Mouse (Mus musculus): Measurements from ENCODE around the gene Ino80d. TPM values are rescaled to one million over a fixed set of nuclear protein-coding genes. Genes with fewer than 3 reads are reported as not detected.

Gene Ino80d
- polyA plus RNA-seq, 1 experiment, result 3.7 TPM

- WGBS, result 46% methylated on average over 7 of the region's 7 CpGs
- DNase-seq (ENCODE audit: low read depth, low spot score), result no peak
Observed at GRCm38 (mm10) chr1:63110536-63111285, 3.8 kb downstream of the Ino80d start.

DNA sequence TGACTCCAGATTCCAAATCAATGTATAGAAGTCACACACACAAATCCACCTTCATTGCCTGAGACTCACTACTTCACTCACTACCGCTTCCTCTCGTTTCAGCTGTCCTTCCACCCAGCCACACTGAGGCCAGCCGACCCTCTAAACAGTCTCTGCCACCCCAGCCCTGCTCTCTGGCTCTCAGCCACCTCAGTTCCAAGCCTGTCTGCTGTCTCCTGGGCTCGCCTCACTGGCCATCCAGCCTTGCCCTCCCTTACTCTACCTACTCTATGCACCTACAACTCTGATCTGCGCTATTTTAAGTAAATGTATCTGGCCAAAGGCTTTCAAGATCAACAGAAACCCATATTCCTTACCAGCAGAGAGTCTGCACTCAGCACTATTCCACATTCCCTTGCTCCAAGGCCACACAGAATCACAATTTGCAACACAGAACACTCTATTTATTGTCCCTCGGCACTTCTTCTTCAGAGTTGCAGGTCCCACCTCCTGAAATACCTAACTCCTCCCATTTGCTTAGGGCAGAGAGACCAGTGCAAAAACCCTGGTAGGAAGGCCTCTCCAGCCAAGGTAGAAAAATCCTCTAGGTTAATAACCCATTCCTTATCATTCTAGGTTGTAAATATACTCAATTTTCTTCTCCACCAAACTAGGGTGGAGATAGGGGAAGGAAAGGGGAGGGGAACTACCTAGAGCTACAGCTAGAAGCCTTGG, 6.7 kb downstream of the Ino80d start:
- 36% methylated on average over 6 of the region's 6 CpGs for WGBS

GRCm38 (mm10) chr1:63102758-63103451, 11.6 kb downstream of the Ino80d start:
- no peak for DNase-seq (ENCODE audit: low read depth, low spot score)
- WGBS, result 85% methylated on average over 12 of the region's 12 CpGs

More for the DNA sequence above, 6.7 kb downstream of the Ino80d start:
- DNase-seq (ENCODE audit: low read depth, low spot score), result no peak

- 89% methylated on average over 8 of the region's 8 CpGs for WGBS
- DNase-seq (ENCODE audit: low read depth, low spot score), result no peak
Observed at GRCm38 (mm10) chr1:63100196-63100595, 14.3 kb downstream of the Ino80d start.

- no peak for DNase-seq (ENCODE audit: low read depth, low spot score)
- WGBS, result 70% methylated on average over 4 of the region's 4 CpGs
Observed at GRCm38 (mm10) chr1:63098831-63099230, 15.6 kb downstream of the Ino80d start.

DNA sequence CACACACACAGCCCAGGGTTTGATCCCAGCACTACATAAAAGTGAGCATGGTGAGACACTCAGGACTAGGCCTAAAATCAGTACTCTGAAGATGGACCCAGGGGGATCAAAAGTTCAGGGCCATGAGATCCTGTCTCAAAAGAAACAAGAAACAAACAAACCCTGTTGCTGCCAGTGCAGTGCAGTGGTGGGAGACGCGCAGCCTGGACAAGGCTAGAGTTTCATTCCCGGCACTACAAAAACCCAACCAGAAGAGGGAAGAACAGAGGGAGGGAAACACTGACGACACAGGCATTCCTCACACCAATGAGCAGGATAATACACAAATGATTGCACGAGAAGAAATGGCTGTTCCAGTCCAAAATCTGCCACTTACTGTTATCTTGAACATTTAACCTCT, 18.4 kb downstream of the Ino80d start:
- 81% methylated on average over 5 of the region's 5 CpGs for WGBS
- no peak for DNase-seq (ENCODE audit: low read depth, low spot score)

DNA sequence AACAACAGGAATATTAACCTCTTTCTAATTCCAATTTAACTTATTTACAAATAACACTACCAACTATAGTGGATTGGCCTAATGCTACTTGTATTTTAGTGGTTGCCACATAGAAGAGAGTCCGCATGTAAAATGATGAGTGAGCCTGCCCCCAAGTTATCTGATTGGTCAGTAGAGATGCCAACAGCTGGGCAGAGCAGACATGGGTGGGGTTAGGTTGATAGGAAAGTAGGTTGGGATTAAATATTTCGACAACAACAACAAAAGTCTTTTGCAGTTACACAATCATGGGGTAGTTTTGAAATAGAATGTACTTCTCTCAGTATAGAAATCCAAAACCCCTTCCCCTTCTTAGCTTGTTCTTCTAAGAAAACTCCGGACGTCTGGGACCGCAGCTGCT, 24.7 kb downstream of the Ino80d start:
- 90% methylated on average over 5 of the region's 5 CpGs for WGBS
- DNase-seq (ENCODE audit: low read depth, low spot score), result no peak

GRCm38 (mm10) chr1:63088614-63089013, 25.9 kb downstream of the Ino80d start:
- 93% methylated on average over 1 of the region's 1 CpGs for WGBS
- no peak for DNase-seq (ENCODE audit: low read depth, low spot score)

- 27% methylated on average over 5 of the region's 5 CpGs for WGBS
- peak; percentile 36 for DNase-seq (ENCODE audit: low read depth, low spot score)
Observed at GRCm38 (mm10) chr1:63080277-63080676, 34.2 kb downstream of the Ino80d start.

DNA sequence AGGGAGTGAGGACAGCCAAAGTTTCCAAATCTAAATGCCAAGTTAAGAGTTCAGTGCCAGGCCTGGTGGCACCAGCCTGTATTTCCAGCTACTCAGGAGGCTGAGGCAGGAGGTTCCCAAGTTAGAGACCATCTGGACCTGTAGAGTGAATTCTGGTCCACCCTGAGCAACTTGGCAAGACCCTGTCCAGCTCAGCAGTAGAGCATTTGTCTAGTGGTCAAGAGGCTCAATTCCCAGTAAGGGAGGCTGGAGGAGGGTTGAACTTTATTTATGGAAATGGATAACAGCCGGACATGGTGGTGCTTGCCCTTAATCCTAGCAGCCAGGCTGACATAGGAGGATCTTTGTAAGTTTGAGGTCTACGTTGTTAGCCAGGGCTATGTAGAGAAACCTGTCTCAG, 38.1 kb downstream of the Ino80d start:
- DNase-seq (ENCODE audit: low read depth, low spot score), result no peak
- WGBS, result 91% methylated on average over 2 of the region's 2 CpGs

GRCm38 (mm10) chr1:63071379-63071778, 43.1 kb downstream of the Ino80d start:
- 97% methylated on average over 1 of the region's 1 CpGs for WGBS
- no peak for DNase-seq (ENCODE audit: low read depth, low spot score)

GRCm38 (mm10) chr1:63058361-63058760, 56.1 kb downstream of the Ino80d start:
- WGBS, result 95% methylated on average over 12 of the region's 12 CpGs
- no peak for DNase-seq (ENCODE audit: low read depth, low spot score)

DNA sequence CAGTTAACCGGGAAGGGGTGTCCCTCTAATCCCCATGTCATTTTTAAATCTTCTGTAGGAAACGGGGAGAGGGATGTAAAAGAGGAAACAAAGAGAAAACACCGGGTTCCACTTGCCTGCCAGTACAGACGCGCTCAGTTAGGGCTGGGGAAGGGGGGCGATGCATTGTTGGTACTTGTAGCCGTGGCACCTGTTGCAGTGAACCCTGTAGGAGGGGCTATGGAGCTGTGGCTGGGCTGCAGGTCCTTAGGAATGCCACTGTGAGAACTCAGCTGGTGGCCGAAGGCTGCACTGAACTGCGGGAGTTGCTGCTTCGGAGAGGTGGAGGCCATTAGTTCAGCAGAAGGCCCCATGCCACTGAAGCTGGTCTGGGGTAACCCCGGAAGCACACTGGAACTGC, 56.6 kb downstream of the Ino80d start:
- DNase-seq (ENCODE audit: low read depth, low spot score), result no peak
- 93% methylated on average over 11 of the region's 11 CpGs for WGBS

- no peak for DNase-seq (ENCODE audit: low read depth, low spot score)
- WGBS, result 91% methylated on average over 3 of the region's 3 CpGs
Observed at GRCm38 (mm10) chr1:63057318-63057717, 57.1 kb downstream of the Ino80d start.

- WGBS, result 36% methylated on average over 3 of the region's 3 CpGs
- DNase-seq (ENCODE audit: low read depth, low spot score), result no peak
Observed at GRCm38 (mm10) chr1:63055386-63055785, 59.1 kb downstream of the Ino80d start.

GRCm38 (mm10) chr1:63050866-63051265, 63.6 kb downstream of the Ino80d start:
- DNase-seq (ENCODE audit: low read depth, low spot score), result no peak
- WGBS, result 59% methylated on average over 8 of the region's 8 CpGs

GRCm38 (mm10) chr1:63049977-63050376, 64.5 kb downstream of the Ino80d start:
- 57% methylated on average over 3 of the region's 3 CpGs for WGBS
- no peak for DNase-seq (ENCODE audit: low read depth, low spot score)

GRCm38 (mm10) chr1:63047983-63048382, 66.5 kb downstream of the Ino80d start:
- 87% methylated on average over 6 of the region's 6 CpGs for WGBS
- no peak for DNase-seq (ENCODE audit: low read depth, low spot score)

- DNase-seq (ENCODE audit: low read depth, low spot score), result no peak
- WGBS, result 35% methylated on average over 3 of the region's 3 CpGs
Observed at GRCm38 (mm10) chr1:63032929-63033328, 81.5 kb downstream of the Ino80d start.

DNA sequence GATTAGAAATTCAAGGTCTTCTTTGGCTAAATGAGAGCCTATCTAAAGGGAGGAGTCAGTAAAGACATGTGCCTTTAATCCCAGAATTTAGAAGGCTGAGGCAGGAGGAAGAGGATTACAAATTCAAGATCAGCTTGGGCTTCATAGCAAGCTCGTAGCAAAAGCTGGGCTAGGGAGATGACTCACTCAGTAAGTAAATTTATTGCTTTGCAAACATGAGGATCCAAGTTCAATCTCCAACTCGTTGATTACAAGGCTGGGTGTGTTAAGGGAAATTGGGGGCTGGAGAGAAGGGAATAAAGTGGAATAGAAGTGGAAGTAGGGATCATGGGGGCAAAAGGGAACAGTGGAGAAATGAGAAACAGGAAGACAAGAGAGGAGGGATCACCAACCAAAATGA, 94.6 kb downstream of the Ino80d start:
- peak; percentile 59 for DNase-seq (ENCODE audit: low read depth, low spot score)
- 12% methylated on average over 2 of the region's 2 CpGs for WGBS

Data from large intestine, adult 2 months (tissue).